Mouse (Mus musculus) cortical plate, adult 2 months (tissue): ENCODE measurements at regions not wholly inside any gene's neighbourhood (a gene's known extent, or its start where the extent isn't known, plus 50 kb on each side); places are given as distances from the start of the nearest gene placed in this dataset.

Source experiments
- CTCF ChIP-seq: fragments of 200-500 bp; IDR thresholded peaks from 2 replicates; pipeline ENCODE4 v1.5.1; 2011; ENCODE audit warnings: mild to moderate bottlenecking, control low read depth, low read length; ENCODE audit not compliant: insufficient read depth; ENCODE audit errors: extremely low read depth
- POLR2A ChIP-seq: fragments of 200-500 bp; IDR thresholded peaks from 2 replicates; pipeline ENCODE4 v1.6.1; 2011; ENCODE audit warnings: mild to moderate bottlenecking, low read length, control low read depth; ENCODE audit not compliant: insufficient read depth; ENCODE audit errors: extremely low read depth

- TF ChIP-seq POLR2A (no peak), CTCF (no peak)
Observed at GRCm38 (mm10) chr19:15726785-15727406, 220.2 kb downstream of the Psat1 start.
